Mouse (Mus musculus) liver, postnatal 0 days (tissue): ENCODE measurements around the gene Pla2g3.

ENCODE experiments used
- CTCF ChIP-seq: sonication (generic); IDR thresholded peaks from 2 replicates; pipeline ENCODE4 v1.5.1; 2016; ENCODE audit warnings: antibody characterized with exemption, low read depth
- EP300 ChIP-seq: IDR thresholded peaks from 2 replicates; pipeline ENCODE4 v1.6.1; 2016; ENCODE audit warnings: antibody characterized with exemption, low read depth, mild to moderate bottlenecking

GRCm38 (mm10) chr11:3538341-3538740, 50.3 kb downstream of the Pla2g3 start:
- no peak for TF ChIP-seq CTCF
- TF ChIP-seq EP300, result no peak
